Mouse (Mus musculus) spleen, adult 2 months (tissue): ENCODE measurements at regions not wholly inside any gene's neighbourhood (a gene's known extent, or its start where the extent isn't known, plus 50 kb on each side); places are given as distances from the start of the nearest gene placed in this dataset.

Experiments
- CTCF ChIP-seq: fragments of 200-500 bp; IDR thresholded peaks from 2 replicates; pipeline ENCODE4 v1.5.1; 2011; ENCODE audit warnings: mild to moderate bottlenecking, inconsistent platforms; ENCODE audit not compliant: insufficient read depth, insufficient read length, insufficient replicate concordance; ENCODE audit errors: extremely low read depth
- POLR2A ChIP-seq: fragments of 200-500 bp; IDR thresholded peaks from 2 replicates; pipeline ENCODE4 v1.6.1; 2011; ENCODE audit warnings: low read depth, low read length, inconsistent platforms

DNA sequence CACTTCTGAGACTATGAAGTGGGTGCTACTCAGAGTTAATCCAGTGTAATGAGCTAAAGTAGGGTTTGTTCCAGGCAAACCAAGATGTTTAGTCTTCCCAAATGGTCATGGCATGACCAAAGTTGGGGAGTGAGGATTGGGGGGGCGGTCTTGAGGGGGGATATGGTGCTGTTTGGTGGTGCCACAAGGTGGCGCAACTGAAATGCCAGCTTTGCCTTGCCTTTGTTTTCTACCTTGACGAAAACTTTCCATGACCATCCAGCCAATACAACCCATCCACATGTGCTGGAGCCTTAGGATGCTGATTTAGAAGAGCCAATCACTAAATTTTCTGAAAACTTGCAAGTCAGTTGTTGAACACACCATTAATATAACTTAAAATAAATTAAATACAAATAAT lies 358.9 kb downstream of the Bcor start:
- TF ChIP-seq POLR2A (no peak), CTCF (0 out of 2 replicates have a peak, but pooled peaks have one; percentile 24)
